15 mouse cellular contexts compared by ENCODE assay signal in genomic region chr11:107991990-107992389, GRCm38 (mm10).
DNase-seq lines count a peak whose midpoint lies in the region; ATAC-seq and TF ChIP-seq lines count a peak whose summit lies in the region.
"Had no signal": no experiment of that assay in that cellular context is flagged by ENCODE, and none has a peak within 500 bp of the region (broad histone marks: within the 10 kb centered on the region; RNA-seq: fewer than 3 reads in every experiment).

No protein-coding gene starts in this region.

- DNase-seq in heart, postnatal 4 days = no peak
- DNase-seq in CH12.LX (ENCODE audit: extremely low read depth) = no peak
- peak; percentile 17 for DNase-seq in Muller cell, postnatal 12 days (ENCODE audit: inconsistent ontology term)
- DNase-seq in thymus, postnatal 4 days = no peak
- DNase-seq in urinary bladder, postnatal 36 days (ENCODE audit: low spot score in 2 of 2) = no peak
- DNase-seq in embryo, embryonic 11 days = no peak
- DNase-seq: cerebellum, postnatal 25 days; gastrocnemius, postnatal 36 days; heart, postnatal 36 days; midbrain, embryonic 14.5 days; thymus, postnatal 36 days had no signal

- peak overlapping the region; percentile 43 for H3K4me2 ChIP-seq in heart, embryonic 13.5 days
- H3K4me2 ChIP-seq in CH12.LX (ENCODE audit: insufficient read depth, low read depth, poor library complexity, severe bottlenecking) = no peak overlapping the region
- peak overlapping the region; percentile 59 for H3K4me2 ChIP-seq in liver, embryonic 12.5 days
- H3K4me2 ChIP-seq: limb, embryonic 15.5 days had no signal

- dilution Hi-C loops in CH12.LX (cut with MboI; ENCODE audit: extremely low pct_ligation_motif_present, extremely low pct_unique_long_range_greater_than_20kb, low sequenced_read_pairs) = no loop called here

- WGBS in heart, embryonic 13.5 days = 55% methylated on average over 7 of the region's 7 CpGs
- 55% methylated on average over 7 of the region's 7 CpGs for WGBS in liver, embryonic 12.5 days (ENCODE audit: insufficient replicate concordance)

- TF ChIP-seq CTCF in CH12.LX (conservative IDR thresholded peaks at IDR 0.05 in 1 of 2, IDR thresholded peaks at IDR 0.05 in 1 of 2; ENCODE audit: low read depth in 2 of 2, low read length in 2 of 2) = no peak

- peak overlapping the region; percentile 48; the same call in 1 of the 2 replicates for H3K9ac ChIP-seq in heart, embryonic 13.5 days
- H3K9ac ChIP-seq in CH12.LX (ENCODE audit: insufficient read depth, low read depth) = no peak overlapping the region
- H3K9ac ChIP-seq in liver, embryonic 12.5 days = peak overlapping the region; percentile 51
- H3K9ac ChIP-seq: limb, embryonic 15.5 days had no signal

- no peaks in the 10 kb centered on the region for H3K79me2 ChIP-seq in CH12.LX (replicated peaks; ENCODE audit: control insufficient read depth, extremely low read depth, insufficient read depth, poor library complexity, severe bottlenecking)

- H3K36me3 ChIP-seq in heart, embryonic 13.5 days = no peaks in the 10 kb centered on the region; the same call in 1 of the 2 replicates
- peaks cover 11 to 70% of the 10 kb centered on the region in 2 experiments for H3K36me3 ChIP-seq in CH12.LX (replicated peaks in 1 of 2; ENCODE audit: control insufficient read depth in 1 of 2, insufficient read depth in 1 of 2, low read length in 1 of 2)
- H3K36me3 ChIP-seq in liver, embryonic 12.5 days = no peaks in the 10 kb centered on the region
- H3K36me3 ChIP-seq: limb, embryonic 15.5 days had no signal

- TF ChIP-seq POLR2A in CH12.LX (IDR thresholded peaks at IDR 0.05; ENCODE audit: low read depth, low read length) = no peak

- no peaks in the 10 kb centered on the region for H3K9me3 ChIP-seq in heart, embryonic 13.5 days
- no peaks in the 10 kb centered on the region for H3K9me3 ChIP-seq in CH12.LX (replicated peaks; ENCODE audit: low read length)
- H3K9me3 ChIP-seq in liver, embryonic 12.5 days (replicated peaks) = no peaks in the 10 kb centered on the region
- H3K9me3 ChIP-seq: limb, embryonic 15.5 days had no signal

- no peak for TF ChIP-seq EP300 in CH12.LX (IDR thresholded peaks at IDR 0.05; ENCODE audit: low read length)

- no peaks in the 10 kb centered on the region for H3K27me3 ChIP-seq in heart, embryonic 13.5 days (replicated peaks)
- no peaks in the 10 kb centered on the region for H3K27me3 ChIP-seq in CH12.LX (replicated peaks)
- H3K27me3 ChIP-seq in liver, embryonic 12.5 days (replicated peaks) = no peaks in the 10 kb centered on the region
- H3K27me3 ChIP-seq: limb, embryonic 15.5 days had no signal

- no peak overlapping the region for H3K4me3 ChIP-seq in heart, embryonic 13.5 days
- no peak overlapping the region for H3K4me3 ChIP-seq in CH12.LX (replicated peaks in 1 of 3; ENCODE audit: low read depth in 2 of 3, low read length in 2 of 3, poor library complexity in 1 of 3)
- no peak overlapping the region for H3K4me3 ChIP-seq in liver, embryonic 12.5 days
- H3K4me3 ChIP-seq: limb, embryonic 15.5 days had no signal

- H3K27ac ChIP-seq in heart, embryonic 13.5 days (replicated peaks) = peak overlapping the region; percentile 82
- H3K27ac ChIP-seq in CH12.LX (ENCODE audit: insufficient read depth, low read depth) = 0 out of 2 replicates have a peak overlapping the region, but pooled peaks have one; percentile 12
- H3K27ac ChIP-seq in liver, embryonic 12.5 days = peak overlapping the region; percentile 93
- H3K27ac ChIP-seq: kidney, postnatal 0 days; limb, embryonic 15.5 days had no signal

- peaks cover 18% of the 10 kb centered on the region for H3K4me1 ChIP-seq in heart, embryonic 13.5 days
- H3K4me1 ChIP-seq in CH12.LX (ENCODE audit: control insufficient read depth in 1 of 2, insufficient read depth in 2 of 2) = peaks cover 9 to 44% of the 10 kb centered on the region in 2 experiments
- peaks cover 30% of the 10 kb centered on the region for H3K4me1 ChIP-seq in liver, embryonic 12.5 days

- no peak for TF ChIP-seq RAD21 in CH12.LX (IDR thresholded peaks at IDR 0.05; ENCODE audit: low read depth, low read length)

- in situ Hi-C loops in CH12.LX (cut with MboI; ENCODE audit: low pct_ligation_motif_present, low pct_unique_long_range_greater_than_20kb, low sequenced_read_pairs) = loop anchor here (5.0 to 25.0 kb wide), 3 partner anchors 125 to 477 kb away; no protein-coding TSS in a partner anchor

- peak; percentile 86 for ATAC-seq in heart, embryonic 13.5 days (ENCODE audit: extremely low read depth, insufficient number of reproducible peaks, low FRiP score, low TSS enrichment)
- peak; percentile 93 for ATAC-seq in liver, embryonic 12.5 days

TF ChIP-seq in CH12.LX, 34 proteins besides CTCF, POLR2A, EP300 and RAD21:
- no peak for TF ChIP-seq SIN3A (IDR thresholded peaks at IDR 0.05; ENCODE audit: low read length)
- no peak for TF ChIP-seq NRF1 (IDR thresholded peaks at IDR 0.05; ENCODE audit: low read depth, low read length)
- TF ChIP-seq MXI1 (IDR thresholded peaks at IDR 0.05; ENCODE audit: low read depth, low read length) = no peak
- TF ChIP-seq ZC3H11A (IDR thresholded peaks at IDR 0.05; ENCODE audit: low read depth, low read length) = no peak
- no peak for TF ChIP-seq HCFC1 (IDR thresholded peaks at IDR 0.05; ENCODE audit: low read depth, low read length)
- no peak for TF ChIP-seq TCF12 (IDR thresholded peaks at IDR 0.05; ENCODE audit: low read depth, low read length)
- no peak for TF ChIP-seq GABPA (IDR thresholded peaks at IDR 0.05; ENCODE audit: insufficient replicate concordance, low read depth, low read length)
- TF ChIP-seq CHD1 (IDR thresholded peaks at IDR 0.05; ENCODE audit: low read depth, low read length) = no peak
- TF ChIP-seq ELF1 (IDR thresholded peaks at IDR 0.05; ENCODE audit: low read depth, low read length) = no peak
- no peak for TF ChIP-seq POLR2AphosphoS2 (IDR thresholded peaks at IDR 0.05; ENCODE audit: low read depth, low read length)
- TF ChIP-seq MYC (IDR thresholded peaks at IDR 0.05; ENCODE audit: low read depth, low read length) = no peak
TF ChIP-seq in CH12.LX: peak in this region for 0.

Comparison
In these comparisons a context has a peak if more than half of its experiments do, and no peak if none do; other contexts are left out.
1. H3K27ac ChIP-seq: peak in every context shown above with its lines; median percentile 93 in liver, embryonic 12.5 days; 82 in heart, embryonic 13.5 days; 12 in CH12.LX.